In the genomic region with DNA sequence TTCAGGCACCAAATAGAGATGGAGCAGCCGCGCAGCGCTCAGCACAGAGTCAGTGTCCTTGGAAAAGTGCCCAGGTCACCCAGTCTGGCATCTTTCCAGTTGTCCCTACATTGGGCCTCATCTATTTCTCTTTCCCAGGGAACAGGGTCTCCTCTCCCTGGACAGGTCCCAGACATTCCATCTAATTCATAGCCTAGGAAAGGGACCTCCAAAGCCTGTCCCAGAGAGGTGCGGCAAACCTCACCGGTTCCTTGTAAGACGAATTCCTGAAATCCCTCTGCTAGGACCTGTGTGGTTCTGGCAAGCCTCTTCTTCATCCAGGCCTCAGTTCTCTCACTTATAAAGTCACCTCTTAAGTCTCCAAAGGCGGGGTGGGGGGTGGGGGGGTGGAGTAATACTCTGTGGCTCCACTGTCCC, we compare ENCODE assay signal across 8 mouse cellular contexts. TPM values are rescaled to one million over a fixed set of nuclear protein-coding genes. Genes with fewer than 3 reads are reported as not detected.
A peak's percentile ranks its signal among the peaks of the same experiment; 100 is the strongest.
DNase-seq lines count a peak whose midpoint lies in the region; ATAC-seq lines count a peak whose summit lies in the region.

No protein-coding gene starts in this region.

- H3K9me3 ChIP-seq in heart, embryonic 11.5 days (replicated peaks; ENCODE audit: control insufficient read depth, low read length) = no peaks in the 10 kb centered on the region
- no peaks in the 10 kb centered on the region for H3K9me3 ChIP-seq in stomach, embryonic 15.5 days

- peak overlapping the region; percentile 94 for H3K27ac ChIP-seq in heart, embryonic 11.5 days (ENCODE audit: low read depth, low read length)
- peak overlapping the region; percentile 55; the same call in 1 of the 2 replicates for H3K27ac ChIP-seq in stomach, embryonic 15.5 days

- peak overlapping the region; percentile 58 for H3K9ac ChIP-seq in heart, embryonic 11.5 days (ENCODE audit: low read depth, low read length)
- no peak overlapping the region for H3K9ac ChIP-seq in stomach, embryonic 15.5 days

- peak; percentile 48 for DNase-seq in MN1 (ENCODE audit: low spot score)
- peak; percentile 88 for DNase-seq in adrenal gland, postnatal 25 days
- DNase-seq in kidney, postnatal 36 days = peak; percentile 65 to 71
- no peak for DNase-seq in B cell, adult 2 months
- no peak for DNase-seq in layer of hippocampus, adult 18-20 months (ENCODE audit: low spot score in 2 of 2)
- no peak for DNase-seq in embryo, embryonic 9.5 days (ENCODE audit: extremely low spot score)

- peak overlapping the region; percentile 43 for H3K4me2 ChIP-seq in heart, embryonic 11.5 days
- peak overlapping the region; percentile 17; the same call in 1 of the 2 replicates for H3K4me2 ChIP-seq in stomach, embryonic 15.5 days

- no peaks in the 10 kb centered on the region for H3K27me3 ChIP-seq in heart, embryonic 11.5 days (ENCODE audit: control insufficient read depth, insufficient read depth, low read length)
- H3K27me3 ChIP-seq in stomach, embryonic 15.5 days (replicated peaks) = no peaks in the 10 kb centered on the region

- ATAC-seq in heart, embryonic 11.5 days (replicated peaks; ENCODE audit: insufficient number of reproducible peaks, low FRiP score, low TSS enrichment) = no peak
- ATAC-seq in stomach, embryonic 15.5 days (ENCODE audit: insufficient read depth, low FRiP score, low read depth) = no peak

- H3K4me1 ChIP-seq in heart, embryonic 11.5 days (ENCODE audit: control insufficient read depth, insufficient read depth, low read length) = peaks cover 45% of the 10 kb centered on the region
- peaks cover 29% of the 10 kb centered on the region for H3K4me1 ChIP-seq in stomach, embryonic 15.5 days

- H3K4me3 ChIP-seq in heart, embryonic 11.5 days (ENCODE audit: low read depth, low read length) = no peak overlapping the region
- no peak overlapping the region for H3K4me3 ChIP-seq in stomach, embryonic 15.5 days (replicated peaks)

- 29% methylated on average over 6 of the region's 7 CpGs for WGBS in heart, embryonic 11.5 days (ENCODE audit: insufficient replicate concordance)
- WGBS in stomach, embryonic 15.5 days = 38% methylated on average over 6 of the region's 7 CpGs

- H3K36me3 ChIP-seq in heart, embryonic 11.5 days (ENCODE audit: control insufficient read depth, insufficient read depth, low read length) = peaks cover 11% of the 10 kb centered on the region; the same call in 1 of the 2 replicates
- 0 out of 2 replicates have a peak, but pooled peaks cover 4% of the 10 kb centered on the region for H3K36me3 ChIP-seq in stomach, embryonic 15.5 days

RNA-seq across cellular contexts. Expression of a gene that starts 30.6 kb away (rescaled TPM):
- 73.7 and 79.7 TPM in 2 replicates for total RNA-seq in adrenal gland, postnatal 25 days (2021)
- polyA plus RNA-seq in heart, embryonic 11.5 days (2014; fragmentation: Nextera tagmentation; extraction: Ambion mirVana) = 32.6 and 32.8 TPM in 2 replicates
- 24.4 and 26.1 TPM in 2 replicates for polyA plus RNA-seq in stomach, embryonic 15.5 days (2015; fragmentation: Nextera tagmentation; extraction: Ambion mirVana)
- total RNA-seq in layer of hippocampus, adult 18-20 months (2021) = 10 to 100 TPM; 15.3 to 22.4 TPM

RNA-seq across cellular contexts. Expression of a gene that starts 31.0 kb away (rescaled TPM):
- 147 and 150 TPM in 2 replicates for total RNA-seq in adrenal gland, postnatal 25 days (2021)
- 90.1 and 96.5 TPM in 2 replicates for polyA plus RNA-seq in heart, embryonic 11.5 days (2014; fragmentation: Nextera tagmentation; extraction: Ambion mirVana)
- polyA plus RNA-seq in stomach, embryonic 15.5 days (2015; fragmentation: Nextera tagmentation; extraction: Ambion mirVana) = 95.5 and 101 TPM in 2 replicates
- total RNA-seq in layer of hippocampus, adult 18-20 months (2021) = 10 to 100 TPM; 78.2 to 82.4 TPM

RNA-seq across cellular contexts. Expression of a gene that starts 47.6 kb away (rescaled TPM):
- 30.3 and 48.1 TPM in 2 replicates for total RNA-seq in adrenal gland, postnatal 25 days (2021)
- 19.5 and 23.4 TPM in 2 replicates for polyA plus RNA-seq in heart, embryonic 11.5 days (2014; fragmentation: Nextera tagmentation; extraction: Ambion mirVana)
- 25.3 and 28.7 TPM in 2 replicates for polyA plus RNA-seq in stomach, embryonic 15.5 days (2015; fragmentation: Nextera tagmentation; extraction: Ambion mirVana)
- 10 to 100 TPM; 33.2 to 38.6 TPM for total RNA-seq in layer of hippocampus, adult 18-20 months (2021)

RNA-seq across cellular contexts. Expression of a gene that starts 47.7 kb away (rescaled TPM):
- 39.4 and 57.3 TPM in 2 replicates for total RNA-seq in adrenal gland, postnatal 25 days (2021)
- 56.3 and 62.1 TPM in 2 replicates for polyA plus RNA-seq in heart, embryonic 11.5 days (2014; fragmentation: Nextera tagmentation; extraction: Ambion mirVana)
- 29.0 and 34.9 TPM in 2 replicates for polyA plus RNA-seq in stomach, embryonic 15.5 days (2015; fragmentation: Nextera tagmentation; extraction: Ambion mirVana)
- 100 to 1,000 TPM; 102 to 116 TPM for total RNA-seq in layer of hippocampus, adult 18-20 months (2021)

Comparison
In these comparisons a context has a peak if more than half of its experiments do, and no peak if none do; other contexts are left out.
1. DNase-seq: peak in MN1 (single experiment), adrenal gland, postnatal 25 days (single experiment) and kidney, postnatal 36 days (2 of 2); none in B cell, adult 2 months (0 of 2), layer of hippocampus, adult 18-20 months (0 of 2) and embryo, embryonic 9.5 days (single experiment).